Mouse (Mus musculus) neural tube, embryonic 12.5 days (tissue): ENCODE data around the gene Gkn1. TPM values are rescaled to one million over a fixed set of nuclear protein-coding genes. Genes with fewer than 3 reads are reported as not detected.

Experiments
- ATAC-seq: fragments of 200-750 bp; cut with Nextera tagmentation; 2 replicates; pipeline ENCODE4 v1.8.0; 2017; ENCODE audit warnings: low read depth, mild to moderate bottlenecking, moderate TSS enrichment, moderate library complexity; ENCODE audit not compliant: low FRiP score
- H3K27ac ChIP-seq: fragments of 300-500 bp; sonication (generic); 2 replicates; pipeline ENCODE4 v1.5.1; 2016
- H3K27me3 ChIP-seq: fragments of 300-500 bp; sonication (generic); replicated peaks from 2 replicates; pipeline ENCODE4 v1.6.1; 2016; ENCODE audit warnings: mild to moderate bottlenecking
- H3K36me3 ChIP-seq: fragments of 300-500 bp; sonication (generic); 2 replicates; pipeline ENCODE4 v1.6.1; 2016; ENCODE audit warnings: mild to moderate bottlenecking
- H3K4me1 ChIP-seq: fragments of 300-500 bp; sonication (generic); 2 replicates; pipeline ENCODE4 v1.6.1; 2016
- H3K4me2 ChIP-seq: fragments of 300-500 bp; sonication (generic); replicated peaks from 2 replicates; pipeline ENCODE4 v1.6.1; 2016; ENCODE audit warnings: mild to moderate bottlenecking
- H3K4me3 ChIP-seq: fragments of 300-500 bp; sonication (generic); 2 replicates; pipeline ENCODE4 v1.5.1; 2016
- H3K9ac ChIP-seq: fragments of 300-500 bp; sonication (generic); 2 replicates; pipeline ENCODE4 v1.6.1; 2016; ENCODE audit warnings: mild to moderate bottlenecking
- H3K9me3 ChIP-seq: fragments of 300-500 bp; sonication (generic); 2 replicates; pipeline ENCODE4 v1.6.1; 2016; ENCODE audit warnings: mild to moderate bottlenecking
- WGBS: fragments of 180-500 bp; shearing (Covaris S2); methylation state at CpG from one replicate; pipeline ENCODE4 v1.1.7; 2016; 5-methylcytosine and 5-hydroxymethylcytosine counted together
- polyA plus RNA-seq: library from polyadenylated mRNA; unstranded; fragments of >200 nt; fragmentation: Nextera tagmentation; extraction: Ambion mirVana; gene quantifications from 2 replicates; pipeline ENCODE4 v1.2.1, GENCODE M21; 2016

The Gkn1 gene
- polyA plus RNA-seq, 1 experiment from 2014 or later: not detected

- ATAC-seq: no peak
- Histone ChIP-seq H3K27me3 (no peaks in the 10 kb centered on the region), H3K27ac (no peak overlapping the region), H3K36me3 (no peaks in the 10 kb centered on the region), H3K4me1 (no peaks in the 10 kb centered on the region), H3K4me3 (no peak overlapping the region), H3K4me2 (no peak overlapping the region), H3K9ac (no peak overlapping the region), H3K9me3 (no peaks in the 10 kb centered on the region)
- 92% methylated on average over 5 of the region's 5 CpGs for WGBS
Observed at GRCm38 (mm10) chr6:87369223-87369622, 18.5 kb upstream of the Gkn1 start.

GRCm38 (mm10) chr6:87354441-87354840 lies 3.7 kb upstream of the Gkn1 start:
- Histone ChIP-seq H3K4me3 (no peak overlapping the region), H3K9ac (no peak overlapping the region), H3K9me3 (no peaks in the 10 kb centered on the region), H3K36me3 (no peaks in the 10 kb centered on the region), H3K4me2 (no peak overlapping the region), H3K27ac (no peak overlapping the region), H3K27me3 (no peaks in the 10 kb centered on the region), H3K4me1 (no peaks in the 10 kb centered on the region)
- no peak for ATAC-seq
- WGBS: 67% methylated on average over 5 of the region's 5 CpGs

GRCm38 (mm10) chr6:87335935-87336295 lies 14.8 kb downstream of the Gkn1 start:
- peak overlapping the region; percentile 91; the same call in 1 of the 2 replicates for H3K4me2 ChIP-seq

GRCm38 (mm10) chr6:87335091-87335934 lies 15.4 kb downstream of the Gkn1 start, which contains the start of gene Antxr1:
Gene Antxr1 (minus strand): TSS chr6:87335821.
- no peak within 1 kb of the TSS; the same call in 1 of the 2 replicates for H3K27ac ChIP-seq

More at GRCm38 (mm10) chr6:87335935-87336295, 14.8 kb downstream of the Gkn1 start:
- Histone ChIP-seq H3K4me3 (no peak overlapping the region), H3K27me3 (no peaks in the 10 kb centered on the region), H3K4me1 (peaks cover 13% of the 10 kb centered on the region), H3K9me3 (no peaks in the 10 kb centered on the region), H3K27ac (no peak overlapping the region), H3K9ac (no peak overlapping the region), H3K36me3 (no peaks in the 10 kb centered on the region)
- no peak for ATAC-seq
- 36% methylated on average over 6 of the region's 6 CpGs for WGBS

GRCm38 (mm10) chr6:87334361-87335090 lies 16.2 kb downstream of the Gkn1 start:
- no peak overlapping the region for H3K27ac ChIP-seq
- H3K27me3 ChIP-seq: no peaks in the 10 kb centered on the region

More at GRCm38 (mm10) chr6:87335091-87335934, 15.4 kb downstream of the Gkn1 start, which contains the start of gene Antxr1:
- Histone ChIP-seq H3K9me3 (no peaks in the 10 kb centered on the region), H3K4me1 (peaks cover 13% of the 10 kb centered on the region), H3K27me3 (no peaks in the 10 kb centered on the region), H3K36me3 (no peaks in the 10 kb centered on the region), H3K9ac (peak within 1 kb of the TSS; percentile 86), H3K4me2 (peak within 1 kb of the TSS; percentile 91), H3K4me3 (peak within 1 kb of the TSS; percentile 72)
- under 1% methylated on average over 54 of the region's 54 CpGs for WGBS
- ATAC-seq: peak; percentile 85

GRCm38 (mm10) chr6:87332380-87332779 lies 18.4 kb downstream of the Gkn1 start:
- H3K4me3 ChIP-seq: no peak overlapping the region
- H3K27ac ChIP-seq: no peak overlapping the region
- H3K27me3 ChIP-seq: no peaks in the 10 kb centered on the region
- 94% methylated on average over 2 of the region's 2 CpGs for WGBS
- H3K9me3 ChIP-seq: no peaks in the 10 kb centered on the region
- no peak overlapping the region for H3K9ac ChIP-seq
- no peaks in the 10 kb centered on the region for H3K36me3 ChIP-seq
- ATAC-seq: no peak
- peaks cover 18% of the 10 kb centered on the region for H3K4me1 ChIP-seq
- H3K4me2 ChIP-seq: no peak overlapping the region

More at GRCm38 (mm10) chr6:87334361-87335090, 16.2 kb downstream of the Gkn1 start:
- peak overlapping the region; percentile 72 for H3K4me3 ChIP-seq
- no peak for ATAC-seq
- H3K36me3 ChIP-seq: no peaks in the 10 kb centered on the region
- 10% methylated on average over 11 of the region's 11 CpGs for WGBS
- H3K4me2 ChIP-seq: peak overlapping the region; percentile 91
- H3K9ac ChIP-seq: peak overlapping the region; percentile 86
- H3K4me1 ChIP-seq: peaks cover 13% of the 10 kb centered on the region
- H3K9me3 ChIP-seq: no peaks in the 10 kb centered on the region

GRCm38 (mm10) chr6:87328265-87329173 lies 22.2 kb downstream of the Gkn1 start:
- Histone ChIP-seq H3K27me3 (no peaks in the 10 kb centered on the region), H3K36me3 (no peaks in the 10 kb centered on the region), H3K9ac (no peak overlapping the region), H3K4me2 (no peak overlapping the region), H3K4me3 (no peak overlapping the region), H3K27ac (no peak overlapping the region), H3K4me1 (peaks cover 5% of the 10 kb centered on the region; the same call in 1 of the 2 replicates), H3K9me3 (no peaks in the 10 kb centered on the region)
- ATAC-seq: no peak
- 78% methylated on average over 22 of the region's 22 CpGs for WGBS

GRCm38 (mm10) chr6:87326932-87327331 lies 23.8 kb downstream of the Gkn1 start:
- no peak overlapping the region for H3K9ac ChIP-seq

GRCm38 (mm10) chr6:87323381-87323780 lies 27.4 kb downstream of the Gkn1 start:
- Histone ChIP-seq H3K9me3 (no peaks in the 10 kb centered on the region), H3K36me3 (no peaks in the 10 kb centered on the region), H3K27ac (no peak overlapping the region), H3K4me3 (no peak overlapping the region), H3K27me3 (no peaks in the 10 kb centered on the region), H3K9ac (no peak overlapping the region), H3K4me1 (no peaks in the 10 kb centered on the region), H3K4me2 (no peak overlapping the region)
- WGBS: 86% methylated on average over 2 of the region's 2 CpGs
- ATAC-seq: no peak

More at GRCm38 (mm10) chr6:87326932-87327331, 23.8 kb downstream of the Gkn1 start:
- no peak for ATAC-seq
- Histone ChIP-seq H3K27me3 (no peaks in the 10 kb centered on the region), H3K36me3 (no peaks in the 10 kb centered on the region), H3K4me1 (peaks cover 5% of the 10 kb centered on the region; the same call in 1 of the 2 replicates), H3K4me2 (no peak overlapping the region), H3K27ac (no peak overlapping the region), H3K4me3 (no peak overlapping the region), H3K9me3 (no peaks in the 10 kb centered on the region)
- 90% methylated on average over 2 of the region's 2 CpGs for WGBS

GRCm38 (mm10) chr6:87318651-87319050 lies 32.1 kb downstream of the Gkn1 start:
- no peaks in the 10 kb centered on the region for H3K36me3 ChIP-seq
- H3K4me1 ChIP-seq: no peaks in the 10 kb centered on the region

GRCm38 (mm10) chr6:87316966-87317365 lies 33.8 kb downstream of the Gkn1 start:
- no peak for ATAC-seq
- H3K4me2 ChIP-seq: no peak overlapping the region
- H3K4me3 ChIP-seq: no peak overlapping the region
- no peaks in the 10 kb centered on the region; the same call in 1 of the 2 replicates for H3K4me1 ChIP-seq
- no peak overlapping the region for H3K9ac ChIP-seq
- H3K27me3 ChIP-seq: no peaks in the 10 kb centered on the region
- H3K9me3 ChIP-seq: no peaks in the 10 kb centered on the region
- 92% methylated on average over 8 of the region's 8 CpGs for WGBS
- no peak overlapping the region for H3K27ac ChIP-seq
- H3K36me3 ChIP-seq: no peaks in the 10 kb centered on the region

More at GRCm38 (mm10) chr6:87318651-87319050, 32.1 kb downstream of the Gkn1 start:
- H3K27ac ChIP-seq: no peak overlapping the region
- H3K4me2 ChIP-seq: no peak overlapping the region
- no peak overlapping the region for H3K9ac ChIP-seq
- H3K4me3 ChIP-seq: no peak overlapping the region
- no peak for ATAC-seq
- WGBS: 95% methylated on average over 7 of the region's 7 CpGs
- no peaks in the 10 kb centered on the region for H3K27me3 ChIP-seq
- H3K9me3 ChIP-seq: no peaks in the 10 kb centered on the region
